Comparison of ENCODE assay signal across 17 mouse cellular contexts in the genomic region with DNA sequence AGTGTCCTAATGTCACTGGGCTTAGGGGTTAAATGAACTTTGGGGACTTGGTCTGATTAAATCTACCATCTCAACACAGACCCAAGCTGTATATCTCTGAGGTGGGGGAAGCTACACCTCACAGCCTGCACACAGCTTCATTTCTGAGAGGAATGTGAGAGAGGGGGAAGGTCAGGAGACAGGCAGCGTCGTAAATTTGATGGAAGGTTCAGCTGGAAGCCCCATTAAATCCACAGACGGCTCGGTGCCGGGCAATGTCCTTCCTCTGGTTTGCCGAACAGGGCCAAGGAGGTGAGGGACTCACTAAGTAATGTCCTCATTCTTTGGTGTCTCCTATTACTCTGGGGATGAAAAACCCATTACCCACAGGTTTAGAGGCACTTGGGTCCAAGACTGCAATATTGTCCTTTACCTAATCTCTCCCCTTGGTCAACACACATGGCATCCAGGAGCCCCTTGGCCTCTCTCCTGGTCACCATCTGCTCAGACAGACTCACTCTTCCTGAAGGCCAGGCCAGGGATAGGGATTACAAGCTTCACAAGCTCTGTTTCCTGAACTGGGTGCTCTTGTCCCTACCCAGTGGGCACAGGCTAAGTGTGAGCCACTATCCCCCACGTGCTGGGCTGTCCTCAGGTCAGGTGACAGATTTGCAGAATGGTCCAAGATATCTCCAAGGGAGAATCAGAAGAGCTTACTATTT.
A peak's percentile ranks its signal among the peaks of the same experiment; 100 is the strongest.
DNase-seq lines count a peak whose midpoint lies in the region; ATAC-seq lines count a peak whose summit lies in the region.
"Had no signal": no experiment of that assay in that cellular context is flagged by ENCODE, and none has a peak within 500 bp of the region (broad histone marks: within the 10 kb centered on the region; RNA-seq: fewer than 3 reads in every experiment).

No protein-coding gene starts in this region.

- no peak overlapping the region for H3K4me3 ChIP-seq in forebrain, embryonic 10.5 days
- no peak overlapping the region for H3K4me3 ChIP-seq in forebrain, embryonic 12.5 days (replicated peaks)
- no peak overlapping the region for H3K4me3 ChIP-seq in neural tube, embryonic 13.5 days
- H3K4me3 ChIP-seq in neural tube, embryonic 15.5 days (replicated peaks), result no peak overlapping the region
- H3K4me3 ChIP-seq: embryonic facial prominence, embryonic 15.5 days; gastrocnemius, adult 2 months; midbrain, embryonic 13.5 days had no signal

- DNase-seq in forebrain, embryonic 10.5 days (ENCODE audit: extremely low spot score, low spot score), result no peak
- peak; percentile 61 for DNase-seq in hindlimb bud, embryonic 11.5 days (ENCODE audit: extremely low spot score, low read depth, low spot score)
- no peak for DNase-seq in right cerebral cortex, postnatal 4 days
- DNase-seq in adrenal gland, adult 2 months, result no peak
- DNase-seq in layer of hippocampus, postnatal 36 days, result no peak
- DNase-seq: gastrocnemius, adult 2 months; heart, postnatal 10 days; kidney, postnatal 36 days; liver, postnatal 0 days; lung, postnatal 36 days; right cerebral cortex, postnatal 14 days; thymus, postnatal 25 days had no signal

- 87% methylated on average over 7 of the region's 7 CpGs for WGBS in forebrain, embryonic 10.5 days
- WGBS in forebrain, embryonic 12.5 days, result 80% methylated on average over 7 of the region's 7 CpGs
- WGBS in neural tube, embryonic 13.5 days, result 17% methylated on average over 7 of the region's 7 CpGs
- WGBS in neural tube, embryonic 15.5 days, result 14% methylated on average over 7 of the region's 7 CpGs

- peak overlapping the region; percentile 2; the same call in 1 of the 2 replicates for H3K27ac ChIP-seq in forebrain, embryonic 10.5 days
- no peak overlapping the region for H3K27ac ChIP-seq in forebrain, embryonic 12.5 days
- 0 out of 2 replicates have a peak overlapping the region, but pooled peaks have one; percentile 39 for H3K27ac ChIP-seq in neural tube, embryonic 13.5 days (replicated peaks)
- H3K27ac ChIP-seq in neural tube, embryonic 15.5 days (replicated peaks), result no peak overlapping the region
- H3K27ac ChIP-seq: embryonic facial prominence, embryonic 15.5 days; gastrocnemius, adult 2 months; midbrain, embryonic 13.5 days had no signal

- no peak overlapping the region for H3K9ac ChIP-seq in forebrain, embryonic 12.5 days
- H3K9ac ChIP-seq in neural tube, embryonic 13.5 days, result no peak overlapping the region
- H3K9ac ChIP-seq in neural tube, embryonic 15.5 days (replicated peaks), result no peak overlapping the region
- H3K9ac ChIP-seq: embryonic facial prominence, embryonic 15.5 days; liver, postnatal 0 days; midbrain, embryonic 13.5 days had no signal

- H3K4me2 ChIP-seq in forebrain, embryonic 12.5 days, result no peak overlapping the region
- H3K4me2 ChIP-seq in neural tube, embryonic 13.5 days, result no peak overlapping the region
- no peak overlapping the region for H3K4me2 ChIP-seq in neural tube, embryonic 15.5 days
- H3K4me2 ChIP-seq: embryonic facial prominence, embryonic 15.5 days; midbrain, embryonic 13.5 days had no signal

- peaks cover 28% of the 10 kb centered on the region for H3K36me3 ChIP-seq in forebrain, embryonic 10.5 days (replicated peaks)
- peaks cover 6% of the 10 kb centered on the region; the same call in 1 of the 2 replicates for H3K36me3 ChIP-seq in forebrain, embryonic 12.5 days (replicated peaks)
- no peaks in the 10 kb centered on the region for H3K36me3 ChIP-seq in neural tube, embryonic 13.5 days
- no peaks in the 10 kb centered on the region for H3K36me3 ChIP-seq in neural tube, embryonic 15.5 days
- H3K36me3 ChIP-seq: midbrain, embryonic 13.5 days had no signal

- H3K9me3 ChIP-seq in forebrain, embryonic 10.5 days, result peaks cover 10% of the 10 kb centered on the region
- no peaks in the 10 kb centered on the region for H3K9me3 ChIP-seq in forebrain, embryonic 12.5 days
- no peaks in the 10 kb centered on the region for H3K9me3 ChIP-seq in neural tube, embryonic 13.5 days
- no peaks in the 10 kb centered on the region for H3K9me3 ChIP-seq in neural tube, embryonic 15.5 days (replicated peaks)
- H3K9me3 ChIP-seq: embryonic facial prominence, embryonic 15.5 days; midbrain, embryonic 13.5 days had no signal

- H3K27me3 ChIP-seq in forebrain, embryonic 10.5 days (ENCODE audit: poor library complexity, severe bottlenecking), result peaks cover 50% of the 10 kb centered on the region
- H3K27me3 ChIP-seq in forebrain, embryonic 12.5 days, result peaks cover 28% of the 10 kb centered on the region
- H3K27me3 ChIP-seq in neural tube, embryonic 13.5 days, result peaks cover 11% of the 10 kb centered on the region; the same call in 1 of the 2 replicates
- no peaks in the 10 kb centered on the region for H3K27me3 ChIP-seq in neural tube, embryonic 15.5 days (replicated peaks)
- H3K27me3 ChIP-seq: embryonic facial prominence, embryonic 15.5 days had no signal

- no peak for ATAC-seq in forebrain, embryonic 12.5 days (ENCODE audit: low FRiP score)
- no peak for ATAC-seq in neural tube, embryonic 13.5 days (ENCODE audit: low read depth)
- ATAC-seq in neural tube, embryonic 15.5 days (ENCODE audit: low FRiP score), result no peak
- ATAC-seq: liver, postnatal 0 days; midbrain, embryonic 13.5 days had no signal

- peaks cover 78% of the 10 kb centered on the region for H3K4me1 ChIP-seq in forebrain, embryonic 10.5 days
- peaks cover 61% of the 10 kb centered on the region for H3K4me1 ChIP-seq in forebrain, embryonic 12.5 days
- peaks cover 48% of the 10 kb centered on the region for H3K4me1 ChIP-seq in neural tube, embryonic 13.5 days (replicated peaks)
- peaks cover 35% of the 10 kb centered on the region for H3K4me1 ChIP-seq in neural tube, embryonic 15.5 days

Comparison
In these comparisons a context has a peak if more than half of its experiments do, and no peak if none do; other contexts are left out.
1. H3K27ac ChIP-seq: peak in forebrain, embryonic 10.5 days (single experiment) and neural tube, embryonic 13.5 days (single experiment); none in forebrain, embryonic 12.5 days (single experiment) and neural tube, embryonic 15.5 days (single experiment).